Mouse (Mus musculus): Measurements from ENCODE around the gene Kcnk13.

GRCm38 (mm10) chr12:99966116-99966770 is 1.9 kb downstream of the Kcnk13 start:
- no peak for TF ChIP-seq CTCF (IDR thresholded peaks at IDR 0.05; ENCODE audit: borderline replicate concordance, insufficient read depth, low read depth, low read length)
- TF ChIP-seq POLR2A (IDR thresholded peaks at IDR 0.05; ENCODE audit: borderline replicate concordance, insufficient read depth, low read length): no peak
